Mouse (Mus musculus): ENCODE results near the gene Sbp.
A peak's percentile ranks its signal among the peaks of the same experiment; 100 is the strongest.
"Not testable (repeated sequence)": the region's sequence is repeated elsewhere in the genome, so short reads cannot be mapped to it uniquely, and the experiment has no call there.

Gene Sbp

GRCm38 (mm10) chr17:23941372-23941771 lies at the start of gene Sbp:
Sbp (plus strand) TSS chr17:23941672.
- no peak for DNase-seq

GRCm38 (mm10) chr17:23917158-23917557 lies 24.3 kb upstream of the Sbp start, which contains the start of gene Dcpp3:
Dcpp3 (plus strand) TSS chr17:23917458.
- not testable (repeated sequence) for DNase-seq

- DNase-seq: peak; percentile 85
These were observed 16.9 kb upstream of the Sbp start for GRCm38 (mm10) chr17:23924531-23925007.

- DNase-seq: peak; percentile 35
These were observed 16.4 kb upstream of the Sbp start for GRCm38 (mm10) chr17:23925090-23925493.

GRCm38 (mm10) chr17:23931157-23931556 lies 10.3 kb upstream of the Sbp start:
- no peak for DNase-seq

- DNase-seq: not testable (repeated sequence)
These were observed 6.0 kb downstream of the Sbp start for GRCm38 (mm10) chr17:23947486-23947885.

- DNase-seq: no peak
These were observed 7.6 kb downstream of the Sbp start for GRCm38 (mm10) chr17:23949068-23949467.

GRCm38 (mm10) chr17:23950828-23951227 lies 9.4 kb downstream of the Sbp start:
- not testable (repeated sequence) for DNase-seq

GRCm38 (mm10) chr17:23955174-23955573 lies 13.7 kb downstream of the Sbp start, which contains the start of gene Sbpl:
Sbpl (minus strand) TSS chr17:23955274.
- DNase-seq: no peak

- DNase-seq: peak; percentile 73
These were observed 18.7 kb downstream of the Sbp start for GRCm38 (mm10) chr17:23960084-23960738.

GRCm38 (mm10) chr17:23961573-23962122 lies 20.2 kb downstream of the Sbp start:
- no peak for DNase-seq

GRCm38 (mm10) chr17:23965805-23966425 lies 24.4 kb downstream of the Sbp start:
- DNase-seq: no peak

GRCm38 (mm10) chr17:23966658-23967401 lies 25.4 kb downstream of the Sbp start:
- DNase-seq: no peak

GRCm38 (mm10) chr17:23968780-23969179 lies 27.3 kb downstream of the Sbp start:
- DNase-seq: peak; percentile 35

GRCm38 (mm10) chr17:23969231-23969630 lies 27.8 kb downstream of the Sbp start:
- peak; percentile 78 for DNase-seq

GRCm38 (mm10) chr17:23971315-23971714 lies 29.8 kb downstream of the Sbp start:
- no peak for DNase-seq

GRCm38 (mm10) chr17:23976665-23977064 lies 35.2 kb downstream of the Sbp start:
- no peak for DNase-seq

- DNase-seq: no peak
These were observed 38.0 kb downstream of the Sbp start for GRCm38 (mm10) chr17:23979471-23979870.

GRCm38 (mm10) chr17:23980297-23980909 lies 38.9 kb downstream of the Sbp start, which contains the start of gene Prss30:
Prss30 (minus strand) TSS chr17:23980566.
- DNase-seq: peak; percentile 5

GRCm38 (mm10) chr17:23982912-23983311 lies 41.4 kb downstream of the Sbp start:
- no peak for DNase-seq

GRCm38 (mm10) chr17:23984989-23985388 lies 43.5 kb downstream of the Sbp start:
- no peak for DNase-seq

- no peak for DNase-seq
These were observed 48.3 kb downstream of the Sbp start for GRCm38 (mm10) chr17:23989802-23990201.

All from thymus, postnatal 25 days (tissue).